Mouse (Mus musculus) mouse trophoblast stem cell (cell line): ENCODE measurements around the gene Gm4969.
"Not testable (repeated sequence)": the region's sequence is repeated elsewhere in the genome, so short reads cannot be mapped to it uniquely, and the experiment has no call there.

Source experiments
- in situ Hi-C, 2 experiments: fragments of 300-500 bp; cut with MseI, MboI; formaldehyde crosslinking; loops; 2 replicates in 1 of 2; 3 replicates in 1 of 2; pipeline ENCODE4 v1.15.1; 2025

The Gm4969 gene

DNA sequence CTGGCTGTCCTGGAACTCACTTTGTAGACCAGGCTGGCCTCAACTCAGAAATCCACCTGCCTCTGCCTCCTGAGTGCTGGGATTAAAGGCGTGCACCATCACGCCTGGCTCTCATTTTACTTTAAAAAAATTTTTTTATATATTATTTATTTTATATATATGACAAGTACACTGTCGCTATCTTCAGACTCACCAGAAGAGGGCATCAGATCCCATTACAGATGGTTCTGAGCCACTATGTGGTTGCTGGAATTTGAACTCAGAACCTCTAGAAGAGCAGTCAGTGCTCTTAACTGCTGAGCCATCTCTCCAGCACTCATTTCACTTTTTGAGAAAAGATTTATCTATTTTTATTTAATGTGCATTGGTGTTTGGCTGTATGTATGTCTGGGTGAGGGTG lies 47.1 kb downstream of the Gm4969 start:
- in situ Hi-C loops: not testable (repeated sequence)

DNA sequence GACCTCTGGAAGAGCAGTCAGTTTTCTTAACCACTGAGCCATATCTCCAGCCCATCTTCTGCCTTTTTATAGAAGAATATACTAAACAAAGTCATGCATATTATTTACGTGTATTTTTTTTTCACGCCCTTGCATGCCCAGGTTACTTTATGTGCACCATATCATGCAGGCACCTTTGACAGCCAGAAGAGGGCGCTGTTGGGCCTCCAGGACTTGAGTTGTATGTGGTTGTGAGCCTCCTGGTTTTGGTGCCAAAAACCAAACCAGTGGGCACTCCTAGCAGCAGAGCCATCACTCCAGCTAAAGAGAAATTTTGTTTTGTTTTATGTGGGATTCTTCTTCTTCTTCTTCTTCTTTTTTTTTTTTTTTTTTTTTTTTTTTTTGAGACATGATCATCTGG lies 48.7 kb downstream of the Gm4969 start:
- in situ Hi-C loops: loop anchor here in 1 of 2 experiments (5.0 kb wide), 1 partner anchor 43 kb away; no protein-coding TSS in a partner anchor

- in situ Hi-C loops: loop anchor here in 1 of 2 experiments (5.0 kb wide), 1 partner anchor 44 kb away; no protein-coding TSS in a partner anchor
These were observed 49.5 kb downstream of the Gm4969 start for GRCm38 (mm10) chr7:19068707-19069106.

DNA sequence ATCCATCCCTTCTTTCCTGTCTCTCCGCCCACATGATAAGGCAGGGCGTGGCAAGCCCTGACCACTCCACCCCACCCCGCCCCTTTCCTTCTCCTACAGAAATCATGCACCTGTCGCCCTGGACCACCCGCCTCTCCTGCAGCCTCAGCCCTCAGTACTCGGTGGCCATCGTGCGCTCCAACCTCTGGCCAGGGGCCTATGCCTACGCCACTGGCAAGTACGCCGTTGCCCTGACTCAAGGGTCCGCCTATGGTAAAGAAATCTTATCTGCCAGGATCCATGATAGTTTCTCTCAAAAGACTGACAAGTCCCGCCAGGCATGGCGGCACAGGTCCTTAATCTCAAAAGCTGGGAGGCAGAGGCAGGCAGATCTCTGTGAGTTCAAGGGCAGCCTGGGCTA lies 50.2 kb downstream of the Gm4969 start:
- in situ Hi-C loops: loop anchor here in 1 of 2 experiments (5.0 kb wide), 1 partner anchor 44 kb away; no protein-coding TSS in a partner anchor

DNA sequence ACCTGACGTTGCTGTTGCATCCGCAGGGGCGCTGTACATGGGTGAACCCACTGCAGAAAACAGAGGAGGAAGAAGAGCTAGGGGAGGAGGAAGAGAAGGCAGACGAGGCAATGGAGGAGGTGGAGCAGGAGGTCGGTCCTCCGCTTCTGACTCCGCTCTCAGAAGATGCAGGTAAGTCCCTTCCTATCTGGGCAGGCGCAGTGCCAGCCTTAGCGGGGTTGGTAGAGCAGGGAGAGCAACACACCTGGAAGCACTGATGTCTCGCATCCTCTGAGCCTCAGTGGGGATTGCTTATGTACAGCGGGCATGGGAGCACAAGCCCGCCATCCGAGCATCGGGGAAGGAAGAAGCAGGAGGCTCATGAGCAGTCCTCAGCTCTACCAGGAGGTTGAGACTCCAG lies 51.1 kb downstream of the Gm4969 start:
- in situ Hi-C loops: loop anchor here in 1 of 2 experiments (5.0 kb wide), 1 partner anchor 45 kb away; no protein-coding TSS in a partner anchor

- in situ Hi-C loops: loop anchor here in 1 of 2 experiments (5.0 kb wide), 1 partner anchor 46 kb away; no protein-coding TSS in a partner anchor
These were observed 52.3 kb downstream of the Gm4969 start for GRCm38 (mm10) chr7:19065896-19066295.

DNA sequence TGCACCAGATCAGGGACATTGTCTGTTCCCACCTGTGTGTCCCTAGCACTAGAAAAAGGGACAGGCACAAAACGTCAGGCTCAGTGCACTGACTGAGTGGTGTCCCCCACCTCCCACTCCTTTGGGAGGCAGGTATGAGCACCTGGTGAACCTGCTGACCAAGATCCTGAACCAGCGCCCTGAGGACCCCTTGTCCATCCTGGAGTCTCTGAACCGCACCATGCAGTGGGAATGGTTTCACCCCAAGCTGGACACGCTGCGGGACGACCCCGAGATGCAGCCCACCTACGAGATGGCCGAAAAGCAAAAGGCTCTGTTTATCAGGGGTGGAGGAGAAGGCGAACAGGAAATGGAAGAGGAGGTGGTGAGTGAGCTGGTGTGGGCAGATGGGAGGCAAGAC lies 60.8 kb downstream of the Gm4969 start:
- in situ Hi-C loops: no loop called here

DNA sequence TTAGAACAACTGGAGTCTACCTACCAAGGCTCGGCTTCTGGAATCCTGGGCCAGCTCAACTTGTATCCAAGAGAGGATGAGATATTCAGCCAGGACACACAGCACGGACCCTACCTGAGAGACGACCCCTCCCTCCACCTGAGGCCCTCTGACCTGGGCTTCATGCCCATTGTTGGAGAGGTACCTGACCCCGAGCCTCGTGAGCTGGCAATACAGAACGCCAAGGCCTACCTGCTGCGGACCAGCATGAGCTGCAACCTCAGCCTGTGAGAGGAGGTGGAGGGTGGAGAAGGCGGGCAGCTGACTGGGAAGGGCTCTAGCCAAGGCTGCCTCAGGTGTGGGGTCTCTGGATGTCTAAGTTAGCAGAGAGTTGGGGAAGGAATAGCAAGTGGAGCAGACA lies 63.1 kb downstream of the Gm4969 start:
- in situ Hi-C loops: no loop called here

DNA sequence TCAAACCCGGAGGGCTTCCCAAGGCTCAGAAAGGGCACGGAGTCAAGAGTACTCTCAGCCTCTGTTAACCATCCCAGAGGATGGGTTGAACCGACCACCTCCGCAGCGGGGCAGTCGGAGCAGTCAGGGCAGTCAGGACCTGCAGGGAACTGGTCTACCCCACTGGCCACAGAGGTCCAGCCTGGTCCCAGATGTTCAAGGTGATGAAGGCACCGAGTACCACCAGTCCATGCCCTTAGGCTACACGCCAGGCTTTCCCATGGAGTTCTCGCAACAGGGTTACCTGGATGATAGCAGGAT lies 63.4 kb downstream of the Gm4969 start:
- in situ Hi-C loops: no loop called here

GRCm38 (mm10) chr7:19054047-19054776 lies 64.0 kb downstream of the Gm4969 start, which contains the start of gene Rsph6a:
Gene Rsph6a (plus strand): TSS chr7:19054690.
- in situ Hi-C loops: no loop called here

GRCm38 (mm10) chr7:19053136-19053532 lies 65.0 kb downstream of the Gm4969 start:
- in situ Hi-C loops: no loop called here

DNA sequence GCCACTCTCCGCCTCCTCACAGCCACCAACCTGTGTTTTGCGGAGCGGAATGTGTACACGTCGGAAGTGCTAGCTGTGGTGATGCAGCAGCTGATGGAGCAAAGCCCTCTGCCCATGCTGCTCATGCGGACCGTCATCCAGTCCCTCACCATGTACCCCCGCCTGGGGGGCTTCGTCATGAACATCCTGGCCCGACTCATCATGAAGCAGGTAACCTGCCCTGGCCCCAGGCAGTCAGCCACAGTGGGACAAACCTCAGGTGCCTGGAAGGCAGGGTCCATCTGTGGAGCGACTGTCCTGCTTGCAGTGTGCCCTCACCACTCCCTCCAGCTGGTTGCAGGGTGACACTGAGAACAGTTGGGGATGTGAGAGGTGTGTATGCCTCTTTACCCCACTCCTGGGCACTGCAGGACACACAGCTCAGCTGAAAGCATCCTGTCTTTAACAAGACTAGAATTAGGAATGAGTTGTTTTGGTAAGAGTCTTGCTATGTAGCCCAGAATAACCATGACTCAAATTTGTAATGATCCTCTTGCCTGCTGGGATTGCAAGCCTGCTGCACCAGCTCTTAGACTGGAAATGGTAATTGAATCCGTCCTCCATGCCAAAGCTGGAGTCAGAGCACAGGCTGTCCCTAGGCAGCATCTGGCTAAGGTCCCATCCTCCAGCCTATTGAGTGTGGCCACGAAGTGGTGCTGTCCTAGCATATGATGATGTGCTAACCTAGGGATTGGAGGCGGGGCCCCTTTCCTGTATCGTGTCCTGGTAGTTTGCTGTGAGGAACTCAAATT lies 65.6 kb downstream of the Gm4969 start:
- in situ Hi-C loops: no loop called here

DNA sequence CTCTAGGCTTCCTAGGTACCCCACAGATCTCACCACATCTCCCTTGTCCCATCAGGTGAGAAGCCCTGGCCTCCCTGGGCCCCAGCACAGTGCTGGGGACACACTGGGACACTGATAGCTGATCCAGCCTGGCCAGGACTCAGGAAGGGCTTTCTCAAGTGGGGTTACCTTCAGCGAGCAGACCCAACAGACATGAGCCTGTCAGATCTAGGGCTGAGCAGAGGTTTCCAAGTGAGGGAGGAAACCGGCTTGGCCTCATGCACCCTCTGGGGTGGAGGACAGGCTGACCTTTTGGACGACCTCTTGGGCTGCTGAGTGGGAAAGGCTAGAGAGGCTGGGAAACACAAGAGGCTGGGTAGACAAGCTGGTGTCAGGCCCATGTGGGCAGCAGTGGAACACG lies 67.0 kb downstream of the Gm4969 start:
- in situ Hi-C loops: no loop called here

- in situ Hi-C loops: no loop called here
These were observed 68.0 kb downstream of the Gm4969 start for GRCm38 (mm10) chr7:19050172-19050571.

- in situ Hi-C loops: no loop called here
These were observed 68.9 kb downstream of the Gm4969 start for GRCm38 (mm10) chr7:19049252-19049651.
